Mouse (Mus musculus): ENCODE measurements around the gene Gga3.

DNA sequence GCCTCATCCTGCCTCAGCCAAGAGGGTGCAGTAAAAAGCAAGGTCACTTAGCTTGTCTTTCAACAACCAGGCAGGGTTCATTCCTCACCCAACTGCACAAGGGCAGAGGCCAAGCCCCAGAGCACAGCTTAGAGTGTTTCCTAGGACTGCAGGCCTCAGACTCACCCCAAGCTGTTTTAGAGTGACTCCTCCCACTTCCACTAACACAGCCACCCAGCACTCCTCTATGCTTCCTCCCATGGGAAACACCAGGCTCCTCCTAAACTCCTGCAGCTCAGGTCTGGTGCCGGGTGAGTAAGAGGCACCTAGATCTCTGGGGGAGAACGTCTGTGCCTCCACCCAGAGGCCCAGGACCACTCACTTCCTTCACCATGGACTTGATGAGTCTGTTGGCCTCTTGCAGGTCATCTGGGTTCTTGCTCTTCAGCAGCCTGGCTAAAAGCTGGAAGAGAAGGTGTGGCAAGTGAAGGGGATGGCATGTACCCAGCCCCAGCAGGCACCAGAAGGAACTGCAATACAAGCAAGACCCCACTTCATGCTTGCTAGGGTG lies 13.2 kb downstream of the Gga3 start:
- TF ChIP-seq CTCF (IDR thresholded peaks at IDR 0.05; ENCODE audit: low read depth, low read length) (no peak), GATA1 (IDR thresholded peaks at IDR 0.05; ENCODE audit: borderline replicate concordance, low read length) (no peak), POLR2AphosphoS5 (IDR thresholded peaks at IDR 0.05; ENCODE audit: insufficient replicate concordance, low read depth, low read length) (no peak), TAL1 (conservative IDR thresholded peaks at IDR 0.05; ENCODE audit: low read depth, low read length) (no peak)

Data from G1E (cell line).